Mouse (Mus musculus): ENCODE results near the gene Timd4. TPM values are rescaled to one million over a fixed set of nuclear protein-coding genes. Genes with fewer than 3 reads are reported as not detected.

Gene Timd4
- not detected in 2 replicates for total RNA-seq (2017)

GRCm38 (mm10) chr11:46810511-46810910 lies at the start of gene Timd4:
TSS of gene Timd4 (plus strand) at chr11:46810800.
- no peak for ATAC-seq (replicated peaks in 1 of 2; ENCODE audit: insufficient read depth in 1 of 2, low FRiP score in 2 of 2, low TSS enrichment in 1 of 2, low read depth in 1 of 2, poor library complexity in 2 of 2, severe bottlenecking in 2 of 2)

DNA sequence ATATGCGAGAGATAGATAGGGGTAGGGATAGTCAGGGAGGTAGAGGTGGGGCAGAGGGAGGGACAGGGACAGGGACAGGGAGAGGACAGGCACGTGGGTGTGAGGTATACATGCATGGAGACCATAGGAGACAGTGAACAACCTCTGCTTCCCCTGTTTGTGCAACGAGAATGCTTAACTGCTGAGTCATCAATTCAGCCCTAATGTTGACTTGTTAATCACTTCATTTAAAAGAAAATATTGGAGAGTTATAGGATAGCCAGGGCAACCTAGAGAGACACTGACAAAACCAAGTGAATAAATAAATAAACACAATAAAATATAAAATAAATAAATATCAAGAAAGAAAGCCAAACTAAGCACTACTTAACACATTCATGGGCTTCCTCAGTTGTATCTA lies 33.7 kb upstream of the Timd4 start:
- no peak for ATAC-seq (replicated peaks in 1 of 2; ENCODE audit: insufficient read depth in 1 of 2, low FRiP score in 2 of 2, low TSS enrichment in 1 of 2, low read depth in 1 of 2, poor library complexity in 2 of 2, severe bottlenecking in 2 of 2)

DNA sequence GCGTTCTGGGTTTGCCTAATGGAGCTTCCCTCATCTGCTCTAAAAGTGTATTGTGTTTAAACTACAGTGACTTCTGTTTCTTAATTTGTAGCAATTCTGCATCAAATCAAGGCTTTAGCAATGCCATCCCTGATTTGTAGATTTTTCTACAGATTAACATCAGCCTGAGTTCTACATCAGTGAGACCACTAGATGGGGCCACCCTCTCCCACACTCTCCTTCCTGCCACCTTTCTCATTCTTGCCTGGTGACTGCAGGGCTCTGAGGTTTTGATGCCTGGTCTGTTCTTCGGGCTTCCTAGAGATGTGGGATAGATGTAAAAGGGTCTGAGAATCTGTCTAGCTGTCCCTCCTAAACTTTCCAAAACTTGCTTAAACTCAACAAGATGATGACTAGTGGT lies 30.8 kb upstream of the Timd4 start:
- no peak for ATAC-seq (replicated peaks in 1 of 2; ENCODE audit: insufficient read depth in 1 of 2, low FRiP score in 2 of 2, low TSS enrichment in 1 of 2, low read depth in 1 of 2, poor library complexity in 2 of 2, severe bottlenecking in 2 of 2)

DNA sequence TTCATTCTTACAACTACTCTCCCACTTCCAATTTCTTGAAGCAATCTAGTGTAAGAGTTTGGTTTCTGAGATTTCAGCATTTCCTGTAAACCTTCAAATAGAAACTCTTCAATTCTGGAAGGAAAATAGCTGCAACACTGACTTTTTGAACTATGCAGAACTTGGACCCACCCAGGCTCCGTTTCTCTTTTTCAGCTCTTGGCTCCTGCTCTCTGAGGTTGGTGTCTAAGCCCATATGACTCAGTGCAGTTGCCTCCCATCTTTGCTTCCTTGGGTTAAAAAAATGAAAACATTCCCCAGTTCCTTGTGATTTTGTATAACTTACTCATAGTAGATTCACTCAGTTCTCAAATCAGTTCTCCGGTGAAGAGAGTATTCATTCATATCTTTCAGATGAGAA lies 6.2 kb upstream of the Timd4 start:
- ATAC-seq (replicated peaks in 1 of 2; ENCODE audit: insufficient read depth in 1 of 2, low FRiP score in 2 of 2, low TSS enrichment in 1 of 2, low read depth in 1 of 2, poor library complexity in 2 of 2, severe bottlenecking in 2 of 2) = no peak

DNA sequence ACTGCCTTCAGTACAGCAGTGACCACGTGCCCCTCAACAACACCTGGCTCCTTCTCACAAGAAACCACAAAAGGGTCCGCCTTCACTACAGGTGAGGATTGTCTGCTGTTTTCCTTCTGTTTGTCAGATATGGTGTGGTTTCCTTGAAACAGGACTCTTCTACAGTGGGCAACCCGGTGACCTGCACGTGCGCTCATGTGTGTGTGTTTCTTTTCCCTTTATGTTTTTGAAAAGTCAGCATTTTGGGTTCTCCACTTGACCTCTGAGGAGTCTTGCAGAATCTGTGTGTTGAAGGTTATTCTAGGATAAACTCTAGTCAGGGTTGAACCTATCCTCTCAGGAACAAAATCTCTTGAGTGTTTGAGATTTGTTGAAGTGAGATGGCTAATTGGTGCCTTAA lies 7.1 kb downstream of the Timd4 start:
- no peak for ATAC-seq (replicated peaks in 1 of 2; ENCODE audit: insufficient read depth in 1 of 2, low FRiP score in 2 of 2, low TSS enrichment in 1 of 2, low read depth in 1 of 2, poor library complexity in 2 of 2, severe bottlenecking in 2 of 2)

DNA sequence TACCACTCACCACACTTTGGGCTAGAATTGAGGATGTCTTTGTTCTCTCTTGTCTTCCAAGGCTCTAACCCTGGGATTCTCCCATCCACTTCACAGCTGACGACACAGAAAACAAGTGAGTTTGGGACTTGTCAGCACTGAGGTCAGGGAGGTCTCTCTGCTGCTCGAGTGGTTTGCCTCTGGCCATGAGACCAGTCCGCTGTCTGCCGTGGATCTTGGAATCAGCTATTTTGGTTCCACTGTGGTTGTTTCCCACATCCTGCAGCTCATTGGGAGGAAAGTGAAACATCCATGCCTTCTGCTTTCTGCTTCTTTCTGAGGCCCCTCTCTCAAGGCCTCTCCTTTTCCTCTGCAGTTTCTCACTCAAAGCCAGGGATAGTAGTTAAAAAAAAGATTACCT lies 9.3 kb downstream of the Timd4 start:
- ATAC-seq (replicated peaks in 1 of 2; ENCODE audit: insufficient read depth in 1 of 2, low FRiP score in 2 of 2, low TSS enrichment in 1 of 2, low read depth in 1 of 2, poor library complexity in 2 of 2, severe bottlenecking in 2 of 2) = no peak

DNA sequence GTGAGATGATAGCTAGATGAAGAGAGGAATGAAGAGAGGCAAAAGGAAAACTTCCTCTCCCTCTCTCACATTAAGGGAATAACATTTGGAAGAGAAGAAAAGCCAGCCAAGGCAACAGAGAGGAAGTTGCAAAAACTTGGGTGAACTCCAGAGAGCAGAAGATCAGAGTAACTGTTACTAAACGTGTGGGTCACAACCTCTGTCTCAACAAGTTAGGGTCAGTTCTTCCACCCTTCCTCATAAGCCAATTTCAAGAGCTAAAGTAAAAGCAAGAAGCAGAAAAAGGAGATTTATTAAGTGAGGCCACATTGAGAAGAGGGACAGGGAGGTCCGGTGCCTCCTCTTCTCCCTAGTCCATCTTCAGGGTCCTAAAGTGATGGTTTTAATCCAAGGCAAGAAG lies 19.7 kb downstream of the Timd4 start:
- no peak for ATAC-seq (replicated peaks in 1 of 2; ENCODE audit: insufficient read depth in 1 of 2, low FRiP score in 2 of 2, low TSS enrichment in 1 of 2, low read depth in 1 of 2, poor library complexity in 2 of 2, severe bottlenecking in 2 of 2)

DNA sequence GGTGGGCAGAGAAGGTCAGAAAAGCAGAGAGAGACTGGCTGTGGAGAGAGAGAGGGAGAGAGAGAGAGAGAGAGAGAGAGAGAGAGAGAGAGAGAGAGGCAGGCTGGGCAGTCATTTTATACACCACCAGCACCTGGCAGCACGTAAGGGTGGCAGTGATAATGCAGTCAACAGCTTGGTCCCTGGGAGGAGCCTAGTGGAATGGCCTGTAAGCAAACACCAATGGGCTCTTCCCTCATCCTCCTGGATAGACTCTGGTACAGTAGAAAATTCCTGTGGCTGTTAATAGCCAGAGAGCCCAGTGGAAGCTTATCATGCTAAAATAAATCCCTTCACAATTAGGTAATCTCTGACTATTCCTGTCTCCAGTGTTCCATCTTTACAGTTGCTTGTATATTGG lies 24.5 kb downstream of the Timd4 start:
- no peak for ATAC-seq (replicated peaks in 1 of 2; ENCODE audit: insufficient read depth in 1 of 2, low FRiP score in 2 of 2, low TSS enrichment in 1 of 2, low read depth in 1 of 2, poor library complexity in 2 of 2, severe bottlenecking in 2 of 2)

DNA sequence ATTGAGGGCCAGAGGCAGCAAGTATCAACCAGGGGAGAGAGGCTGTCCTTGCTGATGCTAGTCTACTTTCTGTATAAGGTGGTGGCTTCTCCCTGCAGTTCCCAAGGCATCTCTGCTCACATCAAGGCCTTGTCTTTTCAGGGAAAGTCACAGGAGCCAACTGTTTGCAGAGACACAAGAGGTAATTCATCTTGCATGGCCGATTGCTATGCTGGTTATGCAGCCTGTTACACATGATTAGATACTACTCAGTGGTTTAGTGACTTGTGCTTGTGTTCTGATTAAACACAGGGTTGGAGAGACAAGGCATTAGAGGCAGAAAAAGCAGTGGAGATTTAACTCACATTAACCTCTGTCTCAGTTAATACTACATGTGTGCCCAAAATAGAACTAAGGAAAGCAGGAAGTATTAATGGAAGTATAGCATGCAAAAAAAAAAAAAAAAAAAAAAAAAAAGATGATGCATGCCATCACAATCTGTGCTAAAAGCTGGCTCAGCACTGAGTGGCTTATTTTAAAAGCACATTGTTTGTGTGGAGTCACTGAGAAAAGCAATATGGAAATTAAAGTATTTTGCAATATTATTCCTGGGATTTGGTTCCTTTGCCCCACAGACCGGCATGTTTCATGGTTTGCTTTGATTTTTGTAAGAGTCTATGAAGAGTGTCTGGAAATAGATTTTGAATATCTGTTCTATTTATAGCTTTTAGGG lies 31.6 kb downstream of the Timd4 start:
- ATAC-seq (replicated peaks in 1 of 2; ENCODE audit: insufficient read depth in 1 of 2, low FRiP score in 2 of 2, low TSS enrichment in 1 of 2, low read depth in 1 of 2, poor library complexity in 2 of 2, severe bottlenecking in 2 of 2) = no peak

- ATAC-seq (replicated peaks in 1 of 2; ENCODE audit: insufficient read depth in 1 of 2, low FRiP score in 2 of 2, low TSS enrichment in 1 of 2, low read depth in 1 of 2, poor library complexity in 2 of 2, severe bottlenecking in 2 of 2) = no peak
These were observed 36.1 kb downstream of the Timd4 start for GRCm38 (mm10) chr11:46846661-46847060.

GRCm38 (mm10) chr11:46847827-46848220 lies 37.2 kb downstream of the Timd4 start:
- no peak for ATAC-seq (replicated peaks in 1 of 2; ENCODE audit: insufficient read depth in 1 of 2, low FRiP score in 2 of 2, low TSS enrichment in 1 of 2, low read depth in 1 of 2, poor library complexity in 2 of 2, severe bottlenecking in 2 of 2)

- ATAC-seq (replicated peaks in 1 of 2; ENCODE audit: insufficient read depth in 1 of 2, low FRiP score in 2 of 2, low TSS enrichment in 1 of 2, low read depth in 1 of 2, poor library complexity in 2 of 2, severe bottlenecking in 2 of 2) = no peak
These were observed 37.8 kb downstream of the Timd4 start for GRCm38 (mm10) chr11:46848221-46848971.

DNA sequence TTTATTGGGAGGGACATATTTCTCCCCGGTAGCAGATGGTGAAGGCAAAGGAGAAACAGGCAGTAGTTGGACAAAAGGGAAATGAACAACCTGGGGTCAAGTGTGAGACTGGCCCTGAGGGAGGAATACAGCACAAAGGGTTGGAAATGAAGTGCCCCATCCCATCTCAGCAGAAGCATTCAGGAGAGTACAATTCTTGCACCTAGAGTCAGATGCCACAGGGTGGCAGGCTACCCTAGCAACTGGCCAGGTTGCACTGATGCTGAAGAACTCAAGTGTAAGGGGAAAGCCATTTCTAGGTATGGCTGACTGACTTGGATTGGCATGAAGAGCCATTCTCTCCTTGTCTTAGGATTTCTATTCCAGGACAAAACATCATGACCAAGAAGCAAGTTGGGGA lies 54.2 kb downstream of the Timd4 start:
- ATAC-seq (replicated peaks in 1 of 2; ENCODE audit: insufficient read depth in 1 of 2, low FRiP score in 2 of 2, low TSS enrichment in 1 of 2, low read depth in 1 of 2, poor library complexity in 2 of 2, severe bottlenecking in 2 of 2) = 0 out of 4 replicates have a peak, but pooled peaks of 1 of the 2 experiments have one; percentile 12

GRCm38 (mm10) chr11:46868594-46868993 lies 58.0 kb downstream of the Timd4 start:
- no peak for ATAC-seq (replicated peaks in 1 of 2; ENCODE audit: insufficient read depth in 1 of 2, low FRiP score in 2 of 2, low TSS enrichment in 1 of 2, low read depth in 1 of 2, poor library complexity in 2 of 2, severe bottlenecking in 2 of 2)

GRCm38 (mm10) chr11:46875774-46876173 lies 65.2 kb downstream of the Timd4 start:
- no peak for ATAC-seq (replicated peaks in 1 of 2; ENCODE audit: insufficient read depth in 1 of 2, low FRiP score in 2 of 2, low TSS enrichment in 1 of 2, low read depth in 1 of 2, poor library complexity in 2 of 2, severe bottlenecking in 2 of 2)

- ATAC-seq (replicated peaks in 1 of 2; ENCODE audit: insufficient read depth in 1 of 2, low FRiP score in 2 of 2, low TSS enrichment in 1 of 2, low read depth in 1 of 2, poor library complexity in 2 of 2, severe bottlenecking in 2 of 2) = no peak
These were observed 71.9 kb downstream of the Timd4 start for GRCm38 (mm10) chr11:46882456-46882855.

DNA sequence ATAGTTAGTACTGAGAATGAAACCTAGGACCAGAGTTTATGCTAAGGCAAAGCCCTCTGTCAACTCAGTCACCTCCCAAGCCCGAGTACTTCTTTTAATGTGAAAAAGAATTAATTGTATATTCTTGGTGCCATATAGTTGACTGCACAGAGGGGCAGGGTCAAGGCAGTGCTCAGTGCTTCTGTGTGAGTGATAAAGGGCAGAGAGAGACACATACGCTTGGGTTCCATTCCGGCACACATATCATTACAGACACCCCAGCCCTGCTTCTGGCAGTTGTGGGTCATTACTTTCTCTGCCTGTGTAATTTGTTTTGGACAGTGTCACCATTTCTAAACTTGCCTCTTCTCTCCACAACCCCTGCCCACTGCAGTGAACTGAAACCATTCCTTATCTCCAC lies 78.5 kb downstream of the Timd4 start:
- no peak for ATAC-seq (replicated peaks in 1 of 2; ENCODE audit: insufficient read depth in 1 of 2, low FRiP score in 2 of 2, low TSS enrichment in 1 of 2, low read depth in 1 of 2, poor library complexity in 2 of 2, severe bottlenecking in 2 of 2)

All from hematopoietic stem cell, adult 5-6 weeks (primary cell).